Mouse (Mus musculus) brain, embryonic 14.5 days (tissue): ENCODE data around the gene Aldh16a1.

Experiments
- CTCF ChIP-seq: fragments of 200-500 bp; IDR thresholded peaks from 2 replicates; pipeline ENCODE4 v1.5.1; 2012; ENCODE audit warnings: inconsistent platforms, mild to moderate bottlenecking, moderate library complexity, borderline replicate concordance; ENCODE audit not compliant: insufficient read depth, insufficient read length; ENCODE audit errors: extremely low read depth
- POLR2A ChIP-seq: fragments of 200-500 bp; IDR thresholded peaks from 2 replicates; pipeline ENCODE4 v1.6.1; 2012; ENCODE audit warnings: mild to moderate bottlenecking, inconsistent platforms, borderline replicate concordance; ENCODE audit not compliant: poor library complexity, insufficient read depth, insufficient read length, severe bottlenecking; ENCODE audit errors: extremely low read depth

- TF ChIP-seq POLR2A (no peak), CTCF (no peak)
These were observed 59.0 kb downstream of the Aldh16a1 start for GRCm38 (mm10) chr7:45095367-45095766.
